Mouse (Mus musculus) forelimb bud, embryonic 11.5 days (tissue): ENCODE measurements around the gene Tent4a.
"Not testable (repeated sequence)": the region's sequence is repeated elsewhere in the genome, so short reads cannot be mapped to it uniquely, and the experiment has no call there.

Experiments used
- DNase-seq: peaks from one replicate; pipeline ENCODE4 v3.0.0-alpha.2; 2012; ENCODE audit warnings: low read depth, low spot score

The Tent4a gene

DNA sequence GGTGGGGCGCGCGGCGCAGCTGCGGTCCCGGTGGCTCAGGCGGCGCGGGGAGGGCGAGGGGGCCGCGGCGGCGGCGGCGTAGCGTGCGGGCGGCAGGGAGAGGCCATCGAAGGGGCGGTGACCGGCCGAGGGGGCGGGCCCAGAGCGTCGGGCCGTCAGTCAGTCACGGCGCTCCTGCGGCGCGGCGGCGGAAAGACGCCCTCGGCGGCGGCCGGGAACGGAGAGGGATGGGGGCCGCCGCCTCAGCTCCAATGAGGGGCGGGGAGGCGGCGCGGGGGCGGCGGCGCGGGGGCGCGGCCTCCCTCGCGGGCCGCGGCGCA, at the start of gene Tent4a:
TSS of gene Tent4a (minus strand) at position 284 of the 320 bp plus-strand sequence.
- DNase-seq: no peak

DNA sequence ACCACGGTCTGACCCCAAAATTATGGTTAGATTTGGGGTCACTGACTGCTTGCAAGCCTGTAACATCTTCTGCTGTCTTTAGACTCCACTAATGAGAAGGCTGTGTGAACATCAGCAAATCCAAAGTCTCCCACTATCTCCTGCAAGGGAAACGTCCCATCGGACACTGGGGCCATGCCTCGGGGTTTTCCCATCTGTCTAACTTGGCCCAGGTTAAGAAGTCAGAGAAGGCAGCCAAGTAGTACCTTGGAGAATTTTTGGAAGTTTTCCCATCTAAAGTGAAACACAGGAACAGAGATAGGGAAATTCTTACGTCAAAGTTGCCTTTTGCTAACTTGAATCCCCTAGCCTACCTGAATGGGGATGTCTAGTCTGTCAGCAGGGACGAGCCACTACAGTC, 49.2 kb upstream of the Tent4a start:
- no peak for DNase-seq

DNA sequence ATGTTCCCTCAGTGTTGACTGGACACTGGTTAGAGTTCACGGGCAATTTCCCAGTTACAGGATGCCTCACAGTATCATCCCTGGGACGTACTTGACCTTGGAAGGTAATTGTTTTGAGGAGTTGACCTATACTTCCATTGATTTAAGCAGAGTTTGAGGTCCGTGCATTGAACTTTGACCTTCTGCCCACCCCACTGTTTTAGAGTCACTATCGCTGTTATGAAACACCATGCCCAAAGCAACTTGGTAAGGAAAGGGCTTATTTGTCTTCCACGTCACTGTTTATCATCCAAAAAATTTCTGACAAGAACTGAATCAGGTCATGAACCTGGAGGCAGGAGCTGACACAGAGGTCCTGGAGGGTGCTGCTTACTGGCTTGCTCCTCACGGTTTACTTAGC, 48.0 kb upstream of the Tent4a start:
- DNase-seq: no peak

DNA sequence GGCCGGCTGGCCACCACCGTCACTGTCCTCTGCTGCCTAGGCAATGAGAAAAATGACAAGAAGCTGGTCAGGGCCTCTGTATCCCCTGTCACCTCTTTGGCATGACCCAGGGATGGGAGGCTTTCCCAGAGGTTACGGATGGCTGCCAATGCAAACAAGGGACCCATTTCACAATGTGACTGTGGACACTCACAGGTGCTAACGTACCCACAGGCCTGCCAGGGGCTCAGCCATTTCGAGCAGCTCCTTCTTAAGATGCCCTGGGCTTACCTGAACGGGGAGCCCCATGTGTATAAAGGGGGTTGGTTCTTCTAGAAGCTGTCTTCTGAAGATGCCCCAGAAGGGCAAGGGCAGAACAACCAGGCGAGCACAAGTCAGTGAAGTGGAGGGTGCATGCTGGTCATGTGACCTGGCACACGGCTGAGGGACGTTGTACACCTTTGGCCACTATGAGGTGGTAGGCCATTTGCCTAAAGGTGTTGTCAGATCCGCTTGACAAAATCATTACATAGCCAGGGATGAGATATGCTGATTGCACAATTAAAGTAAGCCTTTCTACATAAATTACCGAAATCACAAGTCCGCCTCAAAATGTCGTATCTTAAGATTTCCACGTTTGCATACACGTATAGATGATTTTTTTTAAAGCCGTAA, 42.9 kb upstream of the Tent4a start:
- no peak for DNase-seq

DNA sequence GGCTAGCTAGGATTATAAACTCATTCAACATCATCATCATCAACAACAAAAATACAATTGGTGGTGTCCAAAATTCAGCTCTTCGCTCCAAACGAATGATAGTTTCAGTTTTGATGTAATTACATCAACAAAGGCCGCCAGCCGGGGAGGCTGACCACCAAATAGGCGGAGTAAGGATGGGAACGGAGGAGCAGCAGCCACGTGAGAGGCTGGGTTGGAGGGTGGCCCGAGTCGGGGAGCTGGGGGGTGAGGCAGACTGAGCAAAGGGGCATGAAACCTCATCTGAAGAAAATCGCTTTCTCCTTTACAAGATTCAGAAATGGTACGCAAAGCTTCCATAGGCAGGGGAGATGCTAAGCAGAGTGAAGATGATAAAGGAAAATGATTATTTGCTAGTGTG, 42.3 kb upstream of the Tent4a start:
- DNase-seq: no peak

DNA sequence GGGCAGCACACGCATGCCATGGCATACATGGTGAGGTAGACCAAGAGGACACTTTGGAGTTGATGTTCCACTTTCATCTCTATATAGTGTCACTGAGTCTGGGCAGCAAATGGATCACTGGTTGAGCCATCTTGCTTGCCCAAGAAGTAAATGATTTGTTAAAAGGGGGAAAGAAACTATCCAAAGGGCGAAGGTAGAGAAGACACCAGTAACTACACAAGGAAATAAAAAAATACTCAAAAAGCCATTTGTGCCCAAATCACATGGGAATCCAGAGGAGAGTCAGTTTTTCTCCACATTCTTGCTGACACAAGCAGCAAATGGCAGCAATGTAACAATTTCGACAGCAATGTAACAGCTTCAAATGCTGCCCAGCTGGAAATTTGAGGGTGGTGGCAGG, 38.2 kb upstream of the Tent4a start:
- DNase-seq: no peak

DNA sequence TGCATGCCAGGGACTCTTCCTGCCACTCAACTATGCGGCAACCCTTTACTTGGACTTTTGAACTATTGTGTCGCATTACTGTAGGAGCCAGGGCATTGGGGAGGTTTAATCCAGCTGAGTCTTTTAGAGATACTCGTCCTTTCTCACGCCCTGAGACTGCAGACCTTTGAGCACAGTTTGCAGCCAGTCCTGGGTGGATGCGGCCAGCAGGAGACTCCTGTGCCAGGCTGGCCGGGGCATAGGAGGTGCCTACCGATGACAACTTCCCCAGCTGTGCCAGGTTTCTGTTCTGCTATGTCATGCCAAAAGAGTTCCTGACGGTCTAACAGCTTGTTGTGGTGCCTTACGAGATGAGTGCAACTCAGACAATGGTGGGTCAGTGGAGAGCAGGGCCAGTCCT, 34.8 kb upstream of the Tent4a start:
- no peak for DNase-seq

DNA sequence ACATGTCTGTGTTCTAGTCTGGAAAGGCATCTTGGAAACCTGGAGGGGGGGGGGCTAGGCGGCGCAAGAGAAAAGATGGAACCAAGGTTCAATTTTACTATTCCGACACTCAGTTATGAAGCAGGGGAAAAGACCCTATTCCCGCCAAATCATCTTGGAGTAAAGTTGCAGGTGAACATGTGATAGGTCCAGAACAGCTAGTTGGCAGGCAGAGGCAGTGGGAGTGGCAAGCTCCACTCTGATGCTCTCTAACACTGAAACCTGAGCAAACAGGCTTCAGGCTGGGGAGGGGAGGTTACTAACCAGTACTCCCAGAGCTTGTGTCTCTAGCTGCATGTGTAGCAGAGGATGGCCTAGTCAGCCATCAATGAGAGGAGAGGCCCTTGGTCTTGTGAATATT, 31.0 kb upstream of the Tent4a start:
- DNase-seq: not testable (repeated sequence)

DNA sequence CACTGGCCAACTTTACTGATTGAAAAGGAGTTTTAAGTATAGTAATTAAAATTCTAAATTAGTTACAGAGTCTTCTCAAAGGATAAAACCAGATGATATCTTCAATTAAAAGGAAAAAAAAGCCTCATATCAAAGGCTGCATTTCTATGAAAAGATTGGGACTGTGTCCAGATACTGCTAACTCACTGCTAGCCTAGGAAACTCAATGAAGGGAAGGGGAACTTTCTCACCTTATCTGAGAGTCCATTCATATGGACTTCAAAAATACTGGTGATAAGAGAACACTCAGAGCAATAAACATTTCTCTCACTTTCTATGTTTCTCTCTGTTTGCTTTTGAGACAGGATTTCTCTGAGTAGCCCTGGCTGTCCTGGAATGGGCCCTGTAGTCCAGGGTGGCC, 30.2 kb upstream of the Tent4a start:
- DNase-seq: no peak

DNA sequence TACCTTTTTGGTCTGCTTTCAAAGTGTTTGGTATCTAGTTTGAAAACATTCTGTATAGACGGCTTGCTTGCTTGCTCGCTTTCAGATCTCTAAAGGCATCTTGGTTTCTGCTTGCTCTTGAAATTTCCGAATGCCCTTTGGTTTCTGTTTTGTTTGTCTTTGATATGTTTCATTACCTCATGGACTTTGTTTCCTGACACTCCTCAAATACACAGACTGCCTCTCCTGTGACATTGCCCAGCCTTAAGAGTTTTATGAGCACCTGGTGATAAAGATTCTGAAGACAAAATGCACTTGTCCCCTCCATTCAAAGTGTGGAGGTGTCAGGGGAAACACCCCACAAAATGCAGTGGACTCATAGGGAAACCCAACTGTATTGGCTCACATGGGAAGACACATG, 29.5 kb upstream of the Tent4a start:
- DNase-seq: no peak

DNA sequence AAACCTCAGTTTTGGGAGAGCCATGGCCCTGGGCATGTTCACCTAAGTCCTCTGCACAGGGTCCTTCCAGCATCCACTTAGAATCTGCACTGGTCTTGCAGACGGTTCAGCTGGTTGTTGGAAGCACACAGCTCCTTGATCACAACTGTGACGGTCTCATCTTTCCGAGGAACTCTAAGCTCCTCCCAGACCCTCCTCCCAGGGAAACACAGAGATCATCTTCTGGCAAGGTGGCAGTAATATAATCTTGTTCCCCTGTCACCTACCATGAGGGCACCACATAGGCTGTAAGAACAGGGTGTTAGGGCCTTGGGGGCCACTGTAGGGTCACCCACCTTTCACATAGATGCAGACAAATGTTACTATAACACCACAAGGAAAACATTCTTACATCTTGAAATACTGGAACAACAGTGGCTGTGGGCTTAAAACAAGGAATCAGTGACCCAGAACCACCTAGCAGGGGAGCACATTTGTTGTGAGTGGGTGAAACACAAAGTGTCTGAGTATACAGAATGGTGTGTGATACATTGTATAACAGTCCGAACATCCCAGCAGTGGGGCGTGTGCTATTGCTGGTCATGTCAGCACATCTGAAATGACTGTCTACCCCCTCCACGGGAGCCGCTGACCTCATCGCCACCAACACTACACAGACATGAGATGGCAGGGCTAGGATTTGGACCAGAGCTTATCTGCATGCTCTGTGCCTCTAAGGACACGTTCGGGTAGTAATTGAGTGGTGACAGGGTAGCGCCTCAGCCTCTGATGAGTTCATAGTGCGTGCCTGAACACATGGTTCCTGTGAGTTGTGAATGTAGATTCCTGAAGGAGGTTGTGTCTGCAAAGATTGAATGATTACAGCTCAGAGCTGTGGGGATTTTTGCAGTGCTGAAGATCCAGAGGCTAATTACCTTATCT, 28.5 kb upstream of the Tent4a start:
- no peak for DNase-seq

DNA sequence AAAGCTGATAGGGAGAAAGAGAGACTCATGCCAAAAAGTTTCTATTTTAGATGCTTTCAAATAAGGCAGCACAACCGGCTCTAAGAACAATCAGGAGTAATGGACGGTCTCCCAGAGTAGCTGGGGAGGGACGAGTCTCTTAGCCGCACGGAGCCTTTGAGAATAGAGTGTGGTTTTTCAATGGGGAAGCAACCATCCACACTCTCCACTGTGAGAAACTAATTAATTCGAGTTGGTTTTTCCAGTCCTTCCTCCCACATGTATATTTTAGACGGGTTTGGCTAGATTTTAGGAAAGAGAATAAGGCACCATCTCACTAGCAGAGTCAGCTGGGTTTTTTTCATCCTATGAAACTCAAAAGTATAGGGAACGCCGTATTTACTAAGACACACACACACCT, 27.6 kb upstream of the Tent4a start:
- no peak for DNase-seq

DNA sequence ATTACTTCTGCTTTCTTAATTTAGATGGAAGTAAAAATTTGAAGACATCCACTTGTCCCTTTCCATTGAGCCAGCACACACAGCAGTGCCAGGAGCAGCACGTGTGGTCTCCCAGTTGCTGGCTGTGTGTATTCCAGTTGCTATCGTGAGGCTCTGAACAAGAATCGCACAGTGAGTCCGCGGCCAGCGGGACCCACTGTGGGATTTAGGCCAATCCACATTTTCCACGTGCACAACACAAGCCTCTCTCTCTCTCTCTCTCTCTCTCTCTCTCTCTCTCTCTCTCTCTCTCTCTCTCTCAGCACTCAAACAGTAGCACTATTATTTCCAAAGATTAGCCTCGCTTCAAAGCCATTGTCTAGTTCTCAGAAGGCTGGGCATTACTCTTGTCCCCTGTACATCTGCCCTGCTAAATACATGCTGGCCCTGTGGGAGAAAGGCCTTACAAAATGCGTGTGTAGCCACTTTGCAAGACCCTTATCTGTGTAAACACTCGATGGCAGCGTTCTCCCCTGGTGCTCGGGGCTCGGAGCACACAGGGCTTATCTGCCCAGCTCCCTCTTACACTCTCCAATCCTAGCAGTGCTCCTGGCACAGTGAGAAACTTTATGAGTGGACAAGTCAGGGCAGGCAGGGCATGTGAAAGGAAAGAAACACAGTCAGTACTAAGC, 25.0 kb upstream of the Tent4a start:
- DNase-seq: no peak

DNA sequence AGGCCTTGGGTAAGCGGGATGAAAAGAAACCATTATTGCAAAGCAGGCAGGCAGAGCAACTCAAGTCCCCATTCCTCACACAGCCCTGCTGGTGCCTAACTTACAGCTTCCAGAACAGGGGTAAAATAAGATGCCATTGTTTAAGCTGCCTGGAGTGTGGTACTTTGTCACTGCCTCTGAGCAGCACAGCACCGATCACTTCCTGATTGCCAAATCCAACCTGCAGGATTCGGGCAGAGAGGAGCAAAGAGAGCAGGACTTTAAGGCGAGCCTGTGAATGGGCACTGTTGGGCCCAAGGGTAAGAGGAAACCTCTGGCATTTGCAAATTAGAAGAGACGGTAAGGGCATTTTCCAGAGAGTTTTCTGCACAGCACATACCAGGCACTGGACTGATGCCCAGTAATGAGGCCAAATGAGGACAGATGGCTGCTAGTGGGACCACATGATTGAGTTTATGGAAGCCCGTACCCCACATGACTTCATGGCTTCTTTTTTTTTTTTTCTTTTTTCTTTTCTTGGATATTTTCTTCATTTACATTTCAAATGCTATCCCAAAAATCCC, 23.8 kb upstream of the Tent4a start:
- DNase-seq: no peak

DNA sequence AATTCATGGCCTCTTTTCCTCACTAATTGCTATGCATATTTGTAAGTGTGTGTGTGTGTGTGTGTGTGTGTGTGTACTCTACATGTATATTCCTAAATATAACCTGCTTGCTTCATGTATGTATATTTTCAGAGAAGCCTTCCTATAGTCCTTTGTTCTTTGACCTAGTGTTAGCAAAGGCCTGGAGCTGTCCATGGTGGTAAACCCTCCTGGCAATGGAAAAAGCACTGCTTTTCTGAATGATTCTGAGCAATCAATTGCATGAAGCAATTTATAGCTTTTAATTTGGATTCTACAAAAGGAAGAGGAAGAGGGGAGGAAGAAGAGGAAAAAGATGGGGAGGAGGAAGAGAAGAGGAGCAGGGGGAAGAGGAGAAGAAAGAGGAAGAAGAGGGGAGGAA, 22.3 kb upstream of the Tent4a start:
- no peak for DNase-seq

DNA sequence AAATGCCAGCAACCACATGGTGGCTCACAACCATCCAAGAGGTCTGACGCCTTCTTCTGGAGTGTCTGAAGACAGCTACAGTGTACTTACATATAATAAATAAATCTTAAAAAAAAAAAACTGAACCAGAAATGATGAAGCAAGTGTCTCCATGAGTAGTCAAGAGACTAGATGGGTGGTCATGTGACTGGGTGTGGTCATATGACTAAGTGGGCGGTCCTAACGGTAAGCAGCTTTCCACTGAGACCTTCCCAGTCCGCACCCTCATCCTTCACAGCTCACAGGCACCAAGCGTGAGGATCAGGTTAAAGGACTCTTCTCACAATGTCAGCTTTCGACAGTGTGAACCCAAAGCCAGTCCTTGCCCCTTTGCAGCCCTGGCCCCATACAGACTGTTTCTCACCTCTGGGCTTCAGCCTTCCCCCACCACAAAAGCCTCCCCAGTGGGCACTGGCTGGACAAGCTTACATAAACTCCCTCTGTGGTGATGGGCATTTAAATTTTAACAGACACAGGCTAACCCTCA, 21.6 kb upstream of the Tent4a start:
- no peak for DNase-seq

DNA sequence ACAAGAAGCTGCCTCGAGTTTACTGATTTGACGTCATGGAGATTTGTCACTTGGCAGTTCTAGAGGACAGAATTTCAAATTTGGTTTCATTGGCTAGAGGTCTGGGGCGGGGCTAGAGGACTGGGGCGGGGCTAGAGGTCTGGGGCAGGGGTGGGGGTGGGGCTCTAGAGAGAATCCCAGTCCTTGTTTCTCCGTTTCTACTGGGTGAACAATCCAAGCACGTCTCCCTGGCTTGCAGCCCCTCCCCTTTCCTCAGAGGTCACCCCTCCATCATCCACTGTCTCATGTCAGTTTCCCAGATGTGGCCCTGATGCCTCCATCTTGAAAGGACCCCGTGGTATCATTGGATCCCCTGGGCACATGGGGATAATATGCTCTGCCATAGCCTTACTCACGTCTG, 20.6 kb upstream of the Tent4a start:
- DNase-seq: no peak

DNA sequence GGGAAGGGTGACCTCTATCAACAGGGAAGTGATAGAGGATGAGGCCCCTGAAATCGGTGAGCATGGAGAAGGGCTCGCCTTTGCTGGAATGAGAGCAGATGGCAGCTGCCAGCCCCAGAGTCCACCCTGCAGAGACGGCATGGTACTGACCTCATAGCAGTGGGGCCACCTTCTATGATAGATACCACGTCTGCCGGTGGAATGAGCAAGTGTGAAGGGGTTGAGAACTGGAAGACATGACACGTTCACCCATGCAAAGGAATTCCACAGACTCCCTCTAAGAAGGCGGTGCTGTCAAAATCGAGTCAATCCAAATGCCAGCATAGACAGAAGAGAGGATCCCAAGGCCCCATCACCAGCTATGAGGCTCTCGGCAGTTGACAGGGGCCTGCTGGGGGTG, 19.8 kb upstream of the Tent4a start:
- no peak for DNase-seq

DNA sequence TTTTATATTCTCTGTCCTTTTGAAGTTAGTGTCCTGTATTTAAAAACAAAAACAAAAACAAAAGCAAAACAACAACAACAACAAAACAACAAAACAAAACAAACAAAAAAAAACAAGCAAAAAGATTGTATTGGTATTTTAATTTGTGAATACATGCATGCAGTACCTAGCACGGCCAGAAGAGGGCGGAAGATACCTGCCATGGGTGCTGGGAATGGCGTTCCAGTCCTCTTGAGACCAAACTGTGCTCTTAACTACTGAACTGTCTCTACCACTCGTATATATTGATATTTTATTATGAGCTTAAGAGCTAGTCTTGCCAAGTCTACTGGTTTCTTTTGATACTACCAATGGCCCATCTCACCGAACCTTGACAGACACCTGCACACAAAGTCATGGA, 18.6 kb upstream of the Tent4a start:
- no peak for DNase-seq

DNA sequence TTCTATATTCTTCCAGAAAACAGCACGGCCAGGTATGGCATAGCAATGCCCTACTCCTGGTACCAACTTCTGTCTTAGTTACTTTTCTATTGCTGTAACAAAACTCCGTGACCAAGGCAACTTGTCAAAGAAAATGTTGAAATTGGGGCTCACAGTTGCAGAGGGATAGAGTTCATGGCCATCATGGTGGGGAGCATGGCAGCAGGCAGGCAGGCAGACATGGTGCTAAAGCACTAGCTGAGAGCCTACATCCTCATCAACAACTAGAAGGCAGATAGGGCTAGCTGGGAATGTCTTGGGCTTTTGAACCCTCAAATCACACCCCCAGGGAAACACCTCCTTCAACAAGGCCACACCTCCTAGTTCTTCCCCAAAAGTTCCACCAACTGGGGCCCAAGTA, 16.4 kb upstream of the Tent4a start:
- DNase-seq: no peak

DNA sequence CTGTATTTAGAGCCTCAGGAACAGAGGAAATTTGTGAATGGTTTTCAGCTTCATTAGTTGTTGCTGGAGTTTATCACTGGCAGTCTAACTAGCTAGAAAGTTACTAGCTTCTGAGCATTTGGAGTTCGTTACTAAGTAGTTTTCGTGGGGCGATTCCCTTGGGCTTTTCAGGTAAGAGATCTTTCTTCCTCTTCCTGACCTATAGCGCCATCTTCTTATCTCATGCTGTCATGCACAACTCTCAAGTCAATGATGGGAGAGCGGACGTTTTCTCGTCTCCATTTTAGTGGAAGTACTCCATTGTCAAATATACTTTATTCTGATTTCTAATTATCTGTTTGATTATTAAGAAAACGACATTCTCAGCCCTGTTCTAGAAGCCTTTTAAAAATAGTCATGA, 15.6 kb upstream of the Tent4a start:
- no peak for DNase-seq

DNA sequence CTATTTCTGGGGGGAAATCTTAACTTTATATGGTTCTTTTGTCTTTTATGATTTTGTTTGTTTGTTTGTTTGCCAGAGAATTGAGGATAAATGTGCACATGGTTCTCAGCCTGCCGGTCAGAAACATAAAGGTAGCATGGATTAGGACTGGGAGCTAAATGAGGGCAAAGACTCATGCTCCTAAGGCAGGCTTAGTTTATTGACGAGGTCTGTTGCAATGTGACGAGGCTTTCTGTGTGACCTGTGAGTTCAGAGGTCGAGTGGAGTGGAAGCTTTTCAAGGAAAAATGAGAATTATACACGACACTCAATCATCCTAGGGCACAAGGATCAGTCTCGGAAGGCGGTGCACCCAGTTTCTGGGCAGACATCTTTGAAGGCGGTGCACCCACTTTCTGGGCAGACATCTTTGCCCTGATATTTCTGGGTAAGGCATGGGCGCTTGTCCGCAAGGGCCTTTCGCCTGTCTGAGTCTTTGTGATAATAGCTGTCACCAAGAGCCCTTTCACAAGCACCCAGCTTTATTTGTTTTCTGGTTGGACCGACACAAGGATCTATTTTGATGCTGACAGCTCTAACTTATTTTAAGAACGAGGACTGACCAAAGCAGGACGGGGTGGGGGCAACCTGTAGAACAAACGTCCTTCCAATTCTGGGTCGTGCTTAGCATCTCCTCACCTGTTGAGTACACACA, 13.2 kb upstream of the Tent4a start:
- no peak for DNase-seq
